Mouse (Mus musculus): Measurements from ENCODE around the gene Med4.

- TF ChIP-seq CTCF (IDR thresholded peaks at IDR 0.05; ENCODE audit: low read depth, low read length) (no peak), POLR2A (IDR thresholded peaks at IDR 0.05; ENCODE audit: extremely low read depth, insufficient read depth, low read length) (no peak)
These were observed 39.2 kb upstream of the Med4 start for GRCm38 (mm10) chr14:73470593-73470992.
